Mouse (Mus musculus) kidney, adult 8-10 months (tissue): ENCODE measurements around the gene Ifi206.
"Not testable (repeated sequence)": the region's sequence is repeated elsewhere in the genome, so short reads cannot be mapped to it uniquely, and the experiment has no call there.

Experiments used
- DNase-seq, 2 experiments: peaks; one replicate each; pipeline ENCODE4 v3.0.0; 2022

Ifi206 gene

DNA sequence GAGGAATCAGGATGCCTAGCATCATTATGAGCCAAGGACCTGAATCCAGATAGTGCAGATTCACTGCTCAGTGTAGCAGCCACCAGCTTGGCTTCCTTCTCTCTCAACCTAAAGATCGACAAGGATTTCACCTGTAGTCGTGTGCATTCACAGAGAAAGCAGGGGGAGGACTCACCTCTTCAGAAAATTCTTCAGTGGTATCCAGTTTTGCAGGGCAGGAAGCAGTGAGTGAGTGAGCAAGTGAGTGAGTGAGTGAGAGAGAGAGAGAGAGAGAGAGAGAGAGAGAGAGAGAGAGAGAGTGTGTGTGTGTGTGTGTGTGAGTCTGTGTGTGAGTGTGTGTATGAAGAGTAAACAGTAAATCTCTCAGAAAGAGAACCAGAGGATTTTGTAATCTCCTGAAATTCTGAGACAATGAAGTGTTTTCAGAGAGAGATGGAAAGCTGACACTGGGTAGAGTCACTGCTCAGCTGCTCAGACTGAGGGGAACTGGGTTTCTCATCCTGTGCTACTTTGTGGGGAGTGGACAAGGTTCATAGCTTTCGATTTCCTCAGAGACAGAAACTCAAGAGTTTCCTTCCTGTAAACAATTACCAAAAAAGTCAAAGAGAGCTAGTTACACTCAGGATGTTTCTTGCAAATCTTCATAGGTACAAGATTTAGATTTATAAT lies at the start of gene Ifi206:
Gene Ifi206, minus strand, starts transcription at position 230 of the 669 bp plus-strand sequence.
- DNase-seq, result not testable (repeated sequence)

DNA sequence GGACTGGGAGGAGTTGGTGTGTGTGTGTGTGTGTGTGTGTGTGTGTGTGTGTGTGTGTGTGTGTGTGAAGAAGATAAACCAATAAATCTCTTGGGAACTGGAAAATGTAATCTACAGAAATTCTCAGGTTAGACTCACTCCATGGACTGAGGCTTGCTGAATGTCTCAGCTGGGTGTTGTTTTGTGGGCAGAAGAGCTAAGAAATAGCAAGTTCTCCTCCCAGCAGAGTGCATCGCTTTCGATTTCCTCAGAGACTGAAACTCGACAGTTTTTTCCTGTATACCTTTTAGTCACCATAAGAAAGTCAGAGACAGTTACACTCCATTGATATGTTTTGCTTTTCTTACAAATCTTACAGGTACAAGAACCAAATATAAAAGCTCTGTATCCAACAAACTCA lies 45.0 kb upstream of the Ifi206 start, which contains the start of gene Ifi214:
Gene Ifi214, minus strand, starts transcription at position 167 of the 400 bp plus-strand sequence.
- DNase-seq, result not testable (repeated sequence)

DNA sequence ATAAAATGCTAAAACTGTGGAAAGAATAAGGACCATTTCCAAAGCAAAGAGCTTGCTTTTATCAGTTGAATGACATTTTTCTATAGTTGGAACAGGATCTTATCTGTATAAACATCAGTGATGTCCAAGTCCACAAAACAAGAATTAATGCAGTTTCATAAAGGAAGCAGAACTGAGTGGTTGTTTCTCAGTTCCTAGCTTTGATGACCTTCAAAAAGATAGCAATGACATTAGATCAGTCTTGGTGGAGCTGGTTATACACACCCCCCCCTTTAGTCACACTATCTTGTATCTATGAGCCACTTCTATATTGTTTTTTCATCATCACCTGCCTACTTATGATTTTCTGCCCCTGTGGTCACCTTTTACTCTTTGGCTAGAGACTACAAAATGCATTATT lies 30.6 kb upstream of the Ifi206 start:
- no peak for DNase-seq

DNA sequence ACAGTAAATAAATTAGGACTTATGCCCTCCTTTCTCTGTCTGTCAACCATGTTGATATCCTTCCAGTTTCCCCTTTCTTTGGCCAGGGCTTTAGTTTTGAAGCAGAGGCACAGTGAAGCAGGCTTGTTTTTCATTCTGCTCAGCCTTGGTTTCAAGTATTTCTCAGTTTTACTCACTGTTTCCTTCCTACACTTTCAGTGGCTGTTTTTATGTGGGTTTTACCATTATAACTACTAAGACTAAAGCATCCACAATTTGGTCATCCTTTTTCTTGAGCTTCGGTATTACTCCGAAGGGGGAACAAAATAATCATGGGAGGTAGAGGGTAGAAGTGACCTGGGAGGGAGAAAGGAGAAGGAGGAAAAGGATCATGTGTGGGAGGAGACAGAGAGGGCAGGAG lies 19.8 kb upstream of the Ifi206 start:
- not testable (repeated sequence) for DNase-seq

DNA sequence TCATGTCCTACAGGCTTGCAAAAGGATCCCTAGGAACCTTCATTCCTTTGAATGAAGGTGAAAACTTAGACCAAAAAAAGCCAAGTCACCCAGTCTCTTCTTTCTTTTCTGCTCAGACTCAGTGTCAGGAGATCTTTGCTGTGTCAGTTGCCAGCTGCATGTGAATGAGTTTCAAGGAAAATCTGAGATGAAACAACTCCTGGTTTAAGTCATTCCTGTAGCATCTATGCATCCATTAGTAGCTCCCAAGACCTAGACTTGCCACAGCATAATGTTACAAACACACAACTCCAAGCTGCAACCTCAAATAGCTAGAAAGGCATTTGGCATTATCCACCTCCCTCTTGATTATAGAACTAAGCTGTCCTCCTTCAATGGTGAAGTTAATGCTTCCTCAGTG lies 642 bp upstream of the Ifi206 start:
- not testable (repeated sequence) for DNase-seq

DNA sequence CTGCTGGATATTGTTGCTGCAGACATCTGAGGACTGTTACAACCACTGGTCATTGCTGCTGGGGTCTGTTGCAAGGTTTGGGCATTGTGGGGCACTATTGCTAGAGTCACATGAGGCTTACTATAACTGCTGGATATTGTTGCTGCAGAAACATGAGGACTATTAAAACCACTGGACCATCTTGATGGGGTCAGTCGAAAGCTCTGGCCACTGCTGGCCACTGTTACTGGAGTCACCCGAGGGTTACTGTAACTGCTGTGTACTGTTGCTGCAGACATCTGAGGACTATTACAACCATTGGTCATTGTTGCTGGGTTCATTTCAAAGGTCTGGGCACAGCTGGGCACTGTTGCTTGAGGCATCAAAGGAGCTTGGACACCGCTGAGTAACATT lies 9.7 kb downstream of the Ifi206 start:
- DNase-seq, result not testable (repeated sequence)

DNA sequence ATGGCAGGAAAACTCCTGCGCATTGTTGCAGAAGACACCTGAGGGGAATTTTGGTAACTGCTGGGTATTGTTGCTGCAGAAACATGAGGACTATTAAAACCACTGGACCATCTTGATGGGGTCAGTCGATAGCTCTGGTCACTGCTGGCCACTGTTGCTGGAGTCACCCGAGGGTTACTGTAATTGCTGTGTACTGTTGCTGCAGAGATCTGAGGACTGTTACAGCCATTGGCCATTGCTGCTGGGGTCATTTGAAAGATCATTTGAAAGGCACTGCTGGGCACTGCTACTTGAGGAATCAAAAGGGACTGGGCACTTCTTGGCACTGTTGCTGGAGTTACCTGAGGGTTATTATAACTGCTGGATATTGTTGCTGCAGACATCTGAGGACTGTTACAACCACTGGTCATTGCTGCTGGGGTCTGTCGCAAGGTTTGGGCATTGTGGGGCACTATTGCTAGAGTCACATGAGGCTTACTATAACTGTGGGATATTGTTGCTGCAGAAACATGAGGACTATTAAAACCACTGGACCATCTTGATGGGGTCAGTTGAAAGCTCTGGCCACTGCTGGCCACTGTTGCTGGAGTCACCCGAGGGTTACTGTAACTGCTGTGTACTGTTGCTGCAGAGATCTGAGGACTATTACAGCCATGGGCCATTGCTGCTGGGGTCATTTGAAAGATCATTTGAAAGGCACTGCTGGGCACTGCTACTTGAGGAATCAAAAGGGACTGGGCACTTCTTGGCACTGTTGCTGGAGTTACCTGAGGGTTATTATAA lies 10.3 kb downstream of the Ifi206 start:
- DNase-seq, result peak; percentile 1 to 12

DNA sequence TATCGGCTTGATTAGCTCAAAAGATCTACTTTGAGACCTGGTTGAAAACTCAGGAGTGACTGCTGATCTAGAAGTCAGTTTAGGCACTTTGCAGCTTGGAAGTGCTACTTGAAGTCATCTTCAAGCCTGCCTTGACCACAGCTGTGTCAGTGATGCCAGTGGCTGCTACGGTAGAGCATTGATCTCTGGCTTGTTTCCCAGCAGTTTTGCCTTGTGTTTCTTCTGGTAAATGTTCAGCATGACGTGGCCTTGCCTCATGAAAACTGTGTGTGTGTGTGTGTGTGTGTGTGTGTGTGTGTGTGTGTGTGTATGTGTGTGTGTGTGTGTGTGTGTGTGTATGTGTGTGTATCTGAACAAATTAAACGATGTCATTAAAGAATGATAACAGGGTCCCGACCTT lies 34.1 kb downstream of the Ifi206 start:
- no peak for DNase-seq

DNA sequence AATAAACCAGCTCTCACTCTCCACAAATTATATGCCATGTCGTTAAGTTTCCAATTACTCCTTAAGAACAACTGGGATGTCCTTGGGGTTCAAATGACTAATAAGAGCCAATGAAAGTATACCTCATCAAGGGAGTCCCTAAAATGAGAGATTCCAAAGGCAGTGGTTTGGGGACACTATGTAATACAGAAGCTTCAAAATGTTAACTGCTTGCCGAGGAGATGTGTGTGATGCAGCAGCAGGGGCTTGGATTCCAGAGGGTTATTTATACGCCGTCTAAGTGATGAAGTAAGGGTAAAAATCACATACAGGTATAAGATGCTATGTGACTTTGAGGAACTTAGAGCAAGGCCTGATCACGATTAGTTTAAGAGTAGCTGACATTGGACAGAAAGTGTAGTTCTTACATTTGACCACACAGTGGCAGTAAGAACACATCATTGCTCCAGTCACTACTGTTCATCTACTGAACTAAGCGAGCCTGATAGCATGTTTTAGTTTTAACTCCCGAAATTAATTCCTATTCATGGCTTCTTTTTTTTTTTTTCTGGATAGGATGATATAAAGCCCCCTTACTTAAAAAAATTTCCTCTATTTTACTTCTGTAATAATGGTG lies 34.6 kb downstream of the Ifi206 start:
- DNase-seq, result no peak

DNA sequence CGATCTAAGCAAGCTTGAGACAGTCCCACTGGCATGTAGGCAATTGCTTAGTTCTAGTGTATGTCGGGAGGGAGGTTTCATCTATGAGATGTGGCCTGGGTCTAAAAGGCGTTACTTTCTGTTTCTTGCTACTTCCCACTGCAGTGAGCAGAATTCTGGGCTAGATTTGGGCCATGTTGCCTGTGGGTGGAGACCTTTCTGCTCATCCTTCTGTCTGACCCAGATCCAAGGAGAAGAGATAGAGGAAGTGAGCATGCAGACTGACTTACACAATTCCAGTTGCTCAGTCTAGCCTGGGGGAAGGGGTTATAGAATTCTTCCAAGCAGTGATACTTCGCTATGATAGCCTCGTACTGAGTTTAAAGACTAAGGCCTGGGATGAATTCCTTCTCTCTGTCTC lies 39.2 kb downstream of the Ifi206 start:
- no peak for DNase-seq

DNA sequence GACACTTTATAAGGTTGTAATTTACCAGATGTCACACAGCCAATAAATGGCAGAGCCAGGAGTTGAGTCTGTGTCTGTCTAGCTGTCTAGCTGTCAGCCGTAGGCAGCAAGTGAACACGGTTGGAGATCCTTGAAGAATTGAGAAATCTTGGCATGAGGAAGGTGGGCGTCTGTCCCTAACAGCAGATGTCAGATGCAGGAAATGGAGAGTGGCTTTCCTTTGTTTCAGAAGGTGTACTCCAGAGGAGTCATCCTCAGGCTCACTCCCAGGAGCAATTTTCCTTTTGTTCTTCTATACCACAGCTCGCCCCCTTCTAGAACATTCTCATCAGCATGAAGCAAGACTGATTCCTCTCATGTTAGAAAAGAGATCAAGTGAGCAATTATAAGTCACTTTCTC lies 40.2 kb downstream of the Ifi206 start:
- DNase-seq, result no peak

DNA sequence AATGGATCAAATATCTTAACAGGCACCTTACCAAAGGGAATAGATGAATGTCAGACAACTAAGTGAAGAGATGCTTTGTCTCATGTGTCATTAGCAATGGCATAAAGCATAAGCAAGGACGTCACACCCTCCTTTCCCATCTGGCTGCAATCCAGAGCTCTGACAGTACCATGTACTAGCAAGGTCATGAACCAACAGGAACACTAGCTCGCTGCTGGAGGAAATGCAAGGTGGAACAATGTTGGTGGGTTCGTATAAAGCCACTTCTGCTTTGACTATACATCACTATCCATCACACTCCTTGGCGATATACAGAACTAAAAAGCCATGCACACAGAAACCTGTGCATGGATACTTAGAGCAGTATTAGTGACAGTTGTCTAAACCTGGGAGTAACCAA lies 43.8 kb downstream of the Ifi206 start:
- DNase-seq, result no peak

DNA sequence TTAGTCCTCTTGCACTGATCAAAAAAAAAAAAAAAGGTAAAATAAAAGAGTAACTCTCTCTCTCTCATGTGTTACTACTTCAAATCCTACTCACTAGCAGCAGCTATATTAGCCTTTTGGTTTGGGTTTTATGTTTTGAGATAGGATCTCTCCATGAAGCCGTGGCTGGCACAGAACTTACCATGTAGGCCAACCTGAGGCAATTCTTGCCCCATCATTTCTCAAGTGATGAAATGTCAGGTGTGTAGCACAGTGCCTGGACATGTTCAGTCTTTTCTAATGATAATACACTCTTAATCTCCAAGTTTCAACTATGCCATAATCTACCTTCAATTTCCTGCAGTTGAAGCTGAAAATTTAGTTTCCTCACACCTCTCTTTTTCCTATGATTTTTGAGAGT lies 47.8 kb downstream of the Ifi206 start:
- DNase-seq, result no peak

DNA sequence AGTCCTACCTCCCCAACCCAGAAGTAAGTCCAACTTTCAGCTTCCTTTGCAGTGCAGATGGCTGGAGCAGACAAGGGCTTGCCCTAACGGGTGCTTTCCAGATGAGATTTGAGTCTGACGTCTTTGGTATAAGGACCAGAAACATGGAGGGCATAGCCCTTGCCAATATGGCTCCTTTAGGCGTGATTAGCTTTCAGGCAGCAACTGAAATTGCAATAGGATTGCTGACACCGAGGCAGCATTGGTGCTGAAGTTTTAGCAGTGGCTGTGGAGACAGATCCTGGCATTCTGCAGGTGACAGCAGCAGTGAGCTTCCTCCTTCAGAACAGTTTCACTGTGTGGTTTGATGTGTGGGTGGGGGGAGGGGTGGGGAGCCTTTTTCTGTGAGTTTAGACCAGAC lies 49.6 kb downstream of the Ifi206 start:
- DNase-seq, result no peak

DNA sequence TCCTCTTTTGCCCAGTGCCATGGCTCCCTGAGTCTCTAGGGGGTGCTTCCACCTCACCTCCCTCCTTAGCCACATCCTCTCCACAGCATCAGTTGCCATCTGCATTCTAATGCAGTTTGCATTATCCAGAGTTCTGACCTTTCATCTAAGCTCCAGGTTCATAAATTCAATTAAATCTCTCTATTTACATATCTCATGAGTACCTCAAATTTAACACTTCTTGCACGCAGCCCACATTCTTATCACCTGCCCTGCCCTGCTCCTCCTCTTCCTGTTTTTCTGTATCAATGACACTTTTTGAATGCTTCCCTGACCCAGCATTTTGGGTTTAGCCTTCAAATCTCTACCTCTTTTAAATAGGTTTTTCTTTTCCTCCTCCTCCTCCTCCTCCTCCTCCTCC lies 50.2 kb downstream of the Ifi206 start:
- no peak for DNase-seq

DNA sequence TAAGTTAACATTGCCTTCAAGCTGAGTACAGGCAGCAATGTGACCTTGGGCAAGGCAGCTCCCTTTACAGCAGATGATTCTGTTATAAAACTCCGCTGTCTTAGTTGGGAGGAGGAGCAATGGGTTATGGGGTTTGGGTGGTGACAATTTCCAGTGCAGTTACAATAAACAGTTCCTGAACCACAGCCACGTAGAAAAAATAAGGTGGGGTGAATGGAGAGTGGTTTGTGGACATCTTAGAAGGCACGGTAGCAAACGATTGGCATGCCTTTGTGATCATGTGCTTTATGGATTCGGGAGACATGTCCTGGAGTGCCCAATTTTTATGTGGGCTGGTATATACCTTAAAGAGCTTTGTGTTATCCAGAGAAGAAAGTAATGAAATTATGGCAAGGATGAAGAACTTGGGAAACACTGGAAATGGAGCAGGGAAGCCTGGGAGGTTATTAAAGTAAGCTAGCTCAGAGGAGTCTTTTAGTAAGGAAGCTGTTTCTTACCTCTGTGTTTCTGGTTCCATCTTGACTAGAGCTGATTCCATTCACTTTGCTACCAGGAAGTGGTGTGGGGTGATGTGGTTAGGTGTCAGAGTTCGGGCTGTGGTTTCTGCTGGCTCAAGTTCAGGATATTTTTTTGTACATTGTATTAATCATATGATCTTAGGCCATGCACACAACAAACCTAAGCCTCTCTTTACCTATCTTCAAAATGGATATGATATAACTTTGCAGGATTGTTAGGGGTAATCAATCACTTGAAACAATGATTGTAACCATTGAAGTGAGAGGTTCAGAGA lies 53.5 kb downstream of the Ifi206 start:
- DNase-seq, result no peak

DNA sequence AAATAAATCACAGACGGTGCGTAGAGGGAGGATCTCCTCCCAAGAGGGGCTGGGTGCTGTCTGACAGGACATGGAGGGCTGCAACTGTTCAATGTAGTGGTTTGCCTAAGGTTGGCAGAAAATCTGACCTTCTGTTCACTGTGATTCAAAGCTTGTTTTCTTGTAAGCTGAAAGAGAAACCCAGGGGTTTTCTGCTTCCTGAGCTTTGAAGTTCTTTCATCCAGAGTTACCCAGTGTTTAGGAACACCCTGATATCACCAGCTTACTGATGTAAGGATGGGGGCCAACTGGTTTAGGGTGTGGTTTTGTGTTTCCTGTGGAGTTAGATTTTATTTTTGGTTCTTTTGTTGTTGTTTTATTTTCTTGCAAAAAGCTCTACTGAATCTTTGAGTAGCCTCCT lies 58.4 kb downstream of the Ifi206 start:
- DNase-seq, result no peak

DNA sequence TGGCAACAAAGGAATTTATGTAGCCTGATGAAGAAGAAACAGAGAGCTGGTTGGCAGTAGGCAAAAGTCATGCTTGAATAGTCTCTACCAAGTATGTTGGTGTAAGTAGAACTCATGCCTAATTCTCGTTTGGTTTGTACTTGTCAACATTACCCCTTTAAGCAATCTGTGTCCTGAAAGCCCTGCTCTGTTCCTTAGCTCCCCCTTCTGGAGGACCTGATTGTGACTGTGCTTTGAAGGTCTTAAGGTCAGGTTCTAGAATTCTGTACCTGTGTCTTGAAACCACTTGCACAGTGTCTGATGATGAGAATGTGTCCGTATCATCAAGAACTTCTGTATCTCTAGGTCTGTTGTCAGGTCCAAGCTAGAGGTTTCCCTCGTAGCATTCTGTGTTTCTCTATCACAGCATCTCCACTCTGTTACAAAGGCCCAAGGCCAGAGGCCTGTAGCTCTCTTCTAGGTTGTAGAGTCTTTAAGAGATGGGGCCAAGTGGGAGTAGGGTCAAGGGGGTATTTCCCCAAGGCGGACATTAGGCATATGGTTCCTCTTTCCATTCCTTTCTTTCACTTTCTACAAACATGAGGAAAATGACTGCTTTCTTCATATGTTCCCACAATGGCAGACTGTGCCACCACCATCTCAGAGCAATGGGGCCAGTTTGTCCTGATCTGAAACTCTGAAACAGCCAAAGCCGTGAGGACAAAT lies 60.7 kb downstream of the Ifi206 start:
- no peak for DNase-seq

DNA sequence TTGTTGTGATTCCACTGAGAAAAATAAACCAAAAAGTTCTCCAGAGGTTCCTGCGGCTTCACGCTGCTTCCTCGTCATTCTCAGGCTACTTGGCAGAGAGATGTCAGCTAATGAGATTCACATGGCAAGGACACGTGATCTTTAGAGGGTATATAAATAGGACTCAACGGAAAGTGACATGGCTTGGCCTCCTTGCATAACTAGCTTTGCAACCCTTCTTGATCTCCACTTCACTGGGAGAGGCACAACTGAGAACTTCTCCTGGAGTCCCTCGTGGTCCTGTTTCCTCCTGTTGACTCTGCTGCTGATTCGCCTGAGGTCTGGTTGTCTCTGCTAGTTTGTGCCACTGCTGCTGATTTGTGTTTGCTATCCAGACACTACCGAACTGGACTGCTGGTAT lies 63.5 kb downstream of the Ifi206 start:
- no peak for DNase-seq

DNA sequence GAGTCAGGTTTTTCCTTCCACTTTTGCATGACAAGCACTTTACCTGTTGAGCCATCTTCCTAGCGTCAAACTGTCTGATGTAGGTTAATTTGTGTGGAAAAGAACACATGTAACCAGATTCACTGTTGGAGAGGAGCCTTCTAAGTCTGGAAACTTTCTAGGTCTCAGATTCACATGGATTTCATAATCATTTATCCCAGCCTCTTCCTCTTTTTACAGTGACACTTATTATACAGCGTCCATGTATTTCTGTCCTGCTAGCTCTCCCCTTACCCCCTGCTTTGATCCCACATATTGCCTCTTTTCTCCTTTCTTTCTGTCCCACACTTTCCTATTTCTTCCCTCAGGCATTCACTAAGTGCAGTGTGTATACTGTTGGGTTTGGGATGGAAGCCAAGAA lies 64.5 kb downstream of the Ifi206 start:
- DNase-seq, result no peak

DNA sequence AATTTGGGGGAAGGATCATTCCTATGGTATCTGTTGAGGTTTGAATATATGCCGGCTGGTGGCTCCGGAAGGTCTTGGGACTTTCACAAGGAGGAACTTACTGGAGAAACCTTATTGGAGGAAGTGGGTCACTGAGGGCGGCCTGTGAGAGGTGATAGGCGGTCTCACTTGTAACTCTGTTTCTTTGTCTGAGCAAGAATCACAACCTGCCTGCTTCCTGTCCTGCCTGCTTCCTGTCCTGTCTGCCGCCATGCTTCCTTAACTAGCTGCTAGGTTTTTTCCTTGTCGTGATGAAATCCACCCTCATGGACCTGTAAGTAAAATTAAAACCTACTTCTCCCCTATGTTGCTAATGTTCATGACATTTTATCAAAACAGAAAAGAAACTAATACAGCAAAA lies 70.5 kb downstream of the Ifi206 start:
- DNase-seq, result no peak

DNA sequence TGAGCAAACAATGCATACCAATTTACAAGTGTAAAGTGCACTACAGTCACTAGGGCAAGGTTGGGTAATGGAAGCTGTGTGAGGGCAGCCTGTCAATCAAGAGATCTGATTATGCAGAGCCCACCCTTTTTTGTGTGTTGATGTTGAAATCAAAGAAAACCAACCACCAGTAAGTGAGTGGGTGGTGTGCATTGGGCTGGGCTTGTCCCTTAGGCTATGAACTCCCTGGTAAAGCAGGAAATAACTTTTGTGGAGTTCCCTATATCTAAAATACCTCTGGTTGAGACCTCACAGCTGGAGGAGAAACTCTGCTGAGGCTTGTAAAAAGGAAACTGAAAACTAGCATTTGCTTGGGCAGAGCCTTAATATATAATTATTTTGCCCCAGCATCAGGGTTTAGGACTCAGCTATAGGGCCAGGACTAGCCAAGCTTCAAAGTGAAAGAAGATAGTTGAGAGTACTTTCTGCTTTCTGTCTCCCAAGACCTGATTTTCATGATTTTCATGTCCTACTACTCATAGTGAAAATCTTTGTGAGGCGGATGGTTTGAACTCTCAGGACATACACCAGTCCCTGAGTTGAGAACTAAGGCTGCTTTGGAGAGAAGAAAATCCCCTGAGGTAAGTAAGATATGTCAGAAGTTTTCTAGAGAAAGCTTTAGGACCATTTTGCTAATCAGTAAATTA lies 71.8 kb downstream of the Ifi206 start:
- DNase-seq, result no peak
